Mouse (Mus musculus): ENCODE results near the gene Trmt10c. TPM values are rescaled to one million over a fixed set of nuclear protein-coding genes. Genes with fewer than 3 reads are reported as not detected.
"Not testable (repeated sequence)": the region's sequence is repeated elsewhere in the genome, so short reads cannot be mapped to it uniquely, and the experiment has no call there.

The Trmt10c gene
- total RNA-seq (2021): 1 to 10 TPM; 8.3 to 9.6 TPM
- long read RNA-seq, experiment 1, transcript Trmt10c-201 (2 exons, 3,002 nt): major isoform, 22 of 22 reads
- long read RNA-seq, experiment 1, partial matches to known transcripts: 0 of 22 reads
- long read RNA-seq, experiment 1, other reads (novel, unspliced or antisense): 0 of 22 reads
- long read RNA-seq, experiment 2, transcript Trmt10c-201 (2 exons, 3,002 nt): major isoform, 23 of 23 reads
- long read RNA-seq, experiment 2, partial matches to known transcripts: 0 of 23 reads
- long read RNA-seq, experiment 2, other reads (novel, unspliced or antisense): 0 of 23 reads

- DNase-seq (ENCODE audit: low spot score): peak; percentile 93
Observed at GRCm38 (mm10) chr16:56037138-56038010, at the start of gene Trmt10c. TSS of gene Trmt10c (minus strand) at chr16:56037819.

DNA sequence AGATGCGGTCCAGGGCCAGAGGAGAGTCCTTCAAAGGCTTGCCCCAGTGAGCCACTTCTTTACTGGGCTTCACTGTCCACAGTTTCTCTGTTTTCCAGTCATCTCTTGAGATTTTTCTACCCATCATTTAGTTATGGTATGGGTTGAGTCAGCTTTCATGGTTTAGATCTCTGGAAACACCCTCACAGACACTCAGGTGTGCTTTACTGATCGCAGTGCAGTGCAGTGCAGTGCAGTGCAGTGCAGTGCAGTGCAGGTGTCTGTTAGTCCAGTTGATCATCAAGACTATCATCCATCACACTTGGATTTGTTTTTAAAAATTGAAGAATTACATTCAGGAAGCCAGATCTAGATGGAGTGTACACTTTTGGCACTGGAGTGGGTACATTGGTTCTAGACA, 48.7 kb upstream of the Trmt10c start:
- no peak for DNase-seq (ENCODE audit: low spot score)

DNA sequence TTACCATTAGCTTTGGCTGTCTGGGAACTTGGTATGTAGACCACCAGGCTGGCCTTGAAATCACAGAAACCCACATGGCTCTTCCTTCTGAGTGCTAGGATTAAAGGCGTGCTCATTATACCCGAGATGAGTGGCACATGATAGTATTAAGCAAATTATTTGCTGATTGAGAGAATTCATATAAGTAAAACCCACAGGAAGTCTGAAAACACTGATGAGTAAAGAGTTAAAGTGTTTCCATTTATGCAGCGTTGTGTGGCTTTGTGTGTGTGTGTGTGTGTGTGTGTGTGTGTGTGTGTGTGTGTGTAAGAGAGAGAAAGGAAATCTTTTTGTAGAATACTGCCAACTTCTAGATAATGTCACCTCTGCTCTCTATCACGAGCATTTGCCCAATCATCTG, 44.1 kb upstream of the Trmt10c start:
- DNase-seq (ENCODE audit: low spot score): no peak

- no peak for DNase-seq (ENCODE audit: low spot score)
Observed at GRCm38 (mm10) chr16:56079419-56079818, 41.8 kb upstream of the Trmt10c start.

- no peak for DNase-seq (ENCODE audit: low spot score)
Observed at GRCm38 (mm10) chr16:56076121-56076869, 38.7 kb upstream of the Trmt10c start.

DNA sequence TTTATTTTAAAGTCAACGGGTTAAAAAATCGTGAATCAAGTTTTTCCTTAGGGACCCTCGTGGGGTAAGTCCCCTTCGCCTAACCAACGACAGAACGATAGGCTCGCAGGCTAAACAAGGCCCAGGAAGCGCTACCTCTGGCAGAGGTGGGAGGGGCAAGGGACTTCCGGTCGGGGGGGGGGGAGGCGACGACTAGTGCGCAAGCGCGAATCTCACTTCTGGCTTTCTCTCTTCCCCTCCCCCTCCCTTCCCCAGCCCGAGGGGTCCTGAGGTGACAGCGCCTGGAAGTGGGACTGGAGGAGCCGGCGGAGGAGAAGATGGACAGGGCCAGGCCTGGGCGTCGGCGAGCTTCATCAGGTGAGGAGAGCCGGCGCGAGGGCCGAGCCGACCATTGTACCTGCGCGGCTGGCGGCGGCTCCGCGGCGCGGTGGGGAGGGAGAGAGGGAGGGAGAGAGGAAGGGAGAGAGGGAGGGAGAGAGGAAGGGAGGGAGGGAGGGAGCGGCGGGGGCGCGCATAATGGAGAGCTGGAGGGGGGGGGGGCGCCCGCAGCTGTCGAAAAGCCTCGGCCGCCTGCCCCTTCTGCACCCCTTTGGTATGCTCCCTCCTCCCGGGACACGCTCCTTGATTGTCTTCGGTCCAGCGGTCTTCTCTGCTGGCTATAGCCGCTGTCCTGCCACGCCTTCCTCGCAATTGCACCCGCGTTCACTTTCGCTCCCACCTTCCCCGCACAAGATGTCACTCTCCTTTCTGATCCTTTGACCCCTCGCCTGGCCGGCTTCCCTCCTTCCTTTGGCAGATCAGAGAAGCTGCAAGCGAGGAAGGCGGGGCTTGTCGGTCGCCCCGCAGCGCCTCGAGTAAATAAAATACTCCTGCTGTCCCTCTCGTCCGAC, 37.8 kb upstream of the Trmt10c start:
- peak; percentile 88 for DNase-seq (ENCODE audit: low spot score)

- no peak for DNase-seq (ENCODE audit: low spot score)
Observed at GRCm38 (mm10) chr16:56074565-56074964, 36.9 kb upstream of the Trmt10c start.

DNA sequence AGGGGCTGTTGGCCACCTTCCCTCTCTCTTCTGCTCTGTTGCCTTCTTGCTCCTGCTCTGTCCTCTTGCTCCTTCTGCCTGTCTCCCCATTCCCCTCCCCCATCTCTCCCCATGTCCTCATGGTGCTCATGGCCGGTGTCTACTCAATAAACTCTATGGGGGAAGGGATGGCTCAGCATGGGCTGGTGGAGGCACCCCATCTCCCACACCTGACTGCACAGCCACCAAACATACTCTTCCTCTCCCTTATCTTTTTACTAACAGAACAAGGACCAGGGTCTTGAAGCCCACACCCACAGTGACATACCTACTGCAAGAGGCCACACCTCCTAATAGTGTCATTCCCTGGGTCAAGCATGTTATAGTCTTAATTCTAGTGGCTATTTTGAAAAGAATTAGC, 36.5 kb upstream of the Trmt10c start:
- no peak for DNase-seq (ENCODE audit: low spot score)

DNA sequence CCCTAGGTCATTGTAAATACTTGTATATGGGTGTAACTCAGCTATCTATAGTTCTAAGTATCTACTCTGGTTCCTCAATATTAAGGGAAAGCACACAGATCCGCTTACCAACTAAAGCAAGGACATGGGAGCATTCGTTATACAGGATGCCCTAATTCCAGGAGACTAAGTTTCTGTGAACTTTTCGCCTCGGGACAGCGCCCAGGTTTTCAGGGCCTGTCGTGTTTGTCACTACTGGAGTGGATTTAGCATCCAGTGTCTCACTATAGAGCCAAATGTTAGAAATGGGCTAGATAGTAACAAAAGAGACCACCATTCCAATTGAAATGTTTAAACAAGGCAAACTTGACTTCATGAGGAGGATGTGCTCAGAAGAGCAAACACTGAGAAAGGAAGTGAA, 35.5 kb upstream of the Trmt10c start:
- DNase-seq (ENCODE audit: low spot score): not testable (repeated sequence)

DNA sequence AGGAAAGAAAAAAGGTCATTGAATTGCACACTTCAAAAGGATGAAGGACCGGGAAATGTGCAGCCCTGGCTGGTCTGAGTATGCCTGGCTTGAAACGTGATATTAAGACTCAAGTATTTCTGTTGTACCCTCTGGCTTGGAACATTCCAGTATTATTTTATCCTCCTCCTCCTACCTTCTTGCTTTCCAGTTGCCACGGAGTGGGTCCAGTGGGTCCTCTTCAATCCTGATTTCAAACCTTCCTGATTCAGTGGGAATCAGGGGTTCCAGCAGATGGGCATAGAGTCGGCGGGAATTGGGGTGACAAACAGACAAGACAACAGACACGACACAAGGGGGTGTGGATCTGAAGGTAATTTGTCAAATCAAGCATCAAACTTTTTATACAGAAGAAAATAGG, 34.9 kb upstream of the Trmt10c start:
- no peak for DNase-seq (ENCODE audit: low spot score)

GRCm38 (mm10) chr16:56071317-56072232, 34.0 kb upstream of the Trmt10c start:
- DNase-seq (ENCODE audit: low spot score): no peak

GRCm38 (mm10) chr16:56068523-56069070, 31.0 kb upstream of the Trmt10c start:
- DNase-seq (ENCODE audit: low spot score): no peak

DNA sequence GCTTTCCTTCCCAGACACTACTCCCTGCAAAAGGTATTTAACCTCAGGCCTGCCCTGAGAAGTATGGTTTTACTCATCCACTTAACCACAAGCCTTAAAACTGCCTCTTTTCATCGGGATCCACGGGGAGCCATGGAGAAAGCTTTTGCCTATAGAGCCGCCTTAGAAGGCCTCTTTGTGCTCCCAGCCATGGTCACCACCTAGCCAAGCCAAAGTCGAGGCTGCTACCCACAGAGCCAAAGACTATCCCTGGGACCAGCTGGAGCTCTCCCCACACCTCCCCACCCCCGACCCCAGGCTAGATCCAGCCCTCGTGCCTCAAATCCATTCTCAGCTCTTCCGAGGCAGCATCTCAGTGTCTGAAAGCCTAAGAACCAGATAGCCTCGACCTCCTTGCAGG, 28.5 kb upstream of the Trmt10c start:
- no peak for DNase-seq (ENCODE audit: low spot score)

DNA sequence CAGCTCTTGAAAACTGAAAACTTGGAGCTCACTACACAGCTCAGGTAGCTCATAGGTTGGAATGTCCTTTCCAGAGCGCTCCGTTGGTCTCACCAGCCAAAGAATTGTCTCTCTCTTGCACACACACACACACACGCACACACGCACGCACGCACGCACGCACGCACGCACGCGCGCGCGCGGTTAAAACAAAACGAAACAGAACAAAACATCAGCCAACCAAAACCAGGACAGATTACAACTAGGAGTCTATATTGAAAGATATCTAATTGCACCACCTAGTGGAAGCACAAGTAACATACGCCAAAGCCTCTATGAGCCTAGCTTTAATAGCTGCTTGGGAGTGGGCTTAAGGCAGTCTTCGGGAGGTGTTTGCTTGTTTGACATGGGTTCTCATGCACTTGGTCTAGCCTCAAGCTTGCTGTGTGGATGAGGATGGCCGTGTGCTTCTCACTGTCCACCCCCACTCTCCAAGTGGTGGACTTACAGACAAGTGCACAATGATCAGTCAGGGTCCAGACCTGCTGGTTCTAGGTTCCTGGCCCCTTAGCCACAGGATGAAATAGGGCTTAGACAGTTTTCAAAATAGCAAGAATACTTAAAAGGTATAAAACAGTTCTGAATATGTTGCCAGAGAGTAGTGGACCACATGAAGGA, 26.8 kb upstream of the Trmt10c start:
- DNase-seq (ENCODE audit: low spot score): peak; percentile 43

DNA sequence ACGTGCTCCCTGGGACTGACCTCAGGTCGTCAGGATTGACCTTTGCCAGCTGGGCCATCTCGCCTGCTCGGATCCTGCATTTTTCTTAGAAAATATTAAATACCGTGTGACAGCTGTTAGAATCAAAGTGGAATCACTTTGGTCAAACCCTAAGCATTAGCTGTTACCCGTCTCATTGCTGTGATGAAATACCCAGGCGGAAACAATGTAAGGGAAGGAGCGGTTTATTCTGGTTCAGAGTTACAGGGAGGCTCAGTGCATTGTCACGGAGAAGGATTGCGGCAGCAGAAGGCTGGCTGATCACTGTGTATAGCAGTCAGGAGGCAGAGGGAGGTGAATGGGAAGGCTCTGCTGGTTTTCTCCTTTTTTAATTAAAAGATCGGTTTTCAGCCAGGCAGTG, 25.4 kb upstream of the Trmt10c start:
- no peak for DNase-seq (ENCODE audit: low spot score)

DNA sequence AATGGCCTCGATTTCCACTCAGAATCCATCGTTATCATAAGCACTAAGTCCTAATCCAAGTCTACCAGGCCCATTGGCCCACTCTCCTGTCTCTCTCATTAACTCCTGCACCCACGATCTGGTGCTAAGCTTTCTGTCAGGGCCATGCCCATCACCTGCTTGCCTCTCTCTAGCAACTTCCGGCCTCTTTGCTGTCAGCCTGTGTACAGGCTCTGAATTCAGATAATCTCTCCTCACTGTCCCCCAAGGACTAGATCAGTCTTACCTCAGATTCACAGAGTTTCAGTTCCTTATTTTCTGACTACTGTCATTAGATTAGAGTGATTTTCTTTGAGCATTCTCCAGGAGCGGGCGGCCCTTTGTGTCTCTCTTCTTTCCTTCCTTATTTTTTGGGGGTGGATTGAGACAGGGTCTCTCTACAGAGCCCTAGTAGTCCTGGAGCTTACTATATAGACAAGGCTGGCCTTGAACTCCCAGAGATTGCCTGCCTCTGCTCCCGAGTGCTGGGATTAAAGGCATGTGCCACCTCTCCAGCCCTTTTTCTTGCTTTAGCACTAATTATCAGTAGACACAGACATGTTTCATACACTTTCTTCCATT, 24.5 kb upstream of the Trmt10c start:
- no peak for DNase-seq (ENCODE audit: low spot score)

DNA sequence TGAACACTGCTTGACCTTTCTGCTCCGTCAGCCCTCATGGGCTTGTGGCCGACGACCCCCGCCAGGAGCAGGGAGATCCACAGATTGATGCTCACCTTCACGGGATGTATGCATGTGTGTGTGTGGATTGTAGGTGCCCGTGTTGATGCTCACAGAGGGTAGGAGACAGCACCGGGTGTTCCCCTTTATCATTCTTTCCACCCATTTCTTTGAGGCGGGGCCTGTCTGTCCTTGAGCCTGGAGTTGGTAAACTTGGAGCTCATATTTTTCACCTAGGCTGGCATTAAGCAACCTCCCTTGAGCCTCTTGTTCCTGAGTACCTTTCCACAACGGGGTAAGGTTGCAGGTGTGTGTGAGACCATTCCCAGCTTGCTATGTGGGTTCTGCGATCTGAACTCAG, 20.5 kb upstream of the Trmt10c start:
- DNase-seq (ENCODE audit: low spot score): no peak

GRCm38 (mm10) chr16:56056944-56057590, 19.4 kb upstream of the Trmt10c start:
- DNase-seq (ENCODE audit: low spot score): no peak
